Mouse (Mus musculus) induced T-regulatory cell, adult 2 months (primary cell): ENCODE data around the gene Sephs2.

Experiments
- DNase-seq: peaks from one replicate; pipeline ENCODE4 v3.0.0-alpha.2; 2012; ENCODE audit warnings: low read depth

Sephs2 gene

GRCm38 (mm10) chr7:127233368-127233749 is 40.5 kb downstream of the Sephs2 start:
- DNase-seq = no peak

GRCm38 (mm10) chr7:127232622-127233367 is 41.1 kb downstream of the Sephs2 start, which contains the start of the genes Zfp553 and Sept1:
Zfp553 (plus strand) TSS chr7:127233061.
Sept1 (minus strand) TSS chr7:127233130.
- peak; percentile 91 for DNase-seq

GRCm38 (mm10) chr7:127231826-127232621 is 41.8 kb downstream of the Sephs2 start:
- no peak for DNase-seq

- no peak for DNase-seq
Observed at GRCm38 (mm10) chr7:127231376-127231775, 42.5 kb downstream of the Sephs2 start.

GRCm38 (mm10) chr7:127228615-127229303 is 45.1 kb downstream of the Sephs2 start:
- DNase-seq = peak; percentile 96

- DNase-seq = no peak
Observed at GRCm38 (mm10) chr7:127225147-127225995, 48.5 kb downstream of the Sephs2 start.

GRCm38 (mm10) chr7:127224616-127225015 is 49.2 kb downstream of the Sephs2 start:
- DNase-seq = no peak

- DNase-seq = no peak
Observed at GRCm38 (mm10) chr7:127223515-127224478, 50.1 kb downstream of the Sephs2 start.

GRCm38 (mm10) chr7:127223106-127223505 is 50.7 kb downstream of the Sephs2 start:
- no peak for DNase-seq
